ENCODE assay signal across 8 mouse cellular contexts in genomic region chr6:18848051-18848701, GRCm38 (mm10). TPM values are rescaled to one million over a fixed set of nuclear protein-coding genes. Genes with fewer than 3 reads are reported as not detected.
A peak's percentile ranks its signal among the peaks of the same experiment; 100 is the strongest.
DNase-seq lines count a peak whose midpoint lies in the region; ATAC-seq lines count a peak whose summit lies in the region.

Gene Lsm8 (plus strand): TSS chr6:18848579.

- DNase-seq in R1 (ENCODE audit: low read depth, low spot score), result peak; percentile 95
- peak; percentile 95 to 96 for DNase-seq in cerebellum, postnatal 25 days
- peak; percentile 91 to 95 for DNase-seq in frontal cortex, postnatal 25 days (ENCODE audit: low spot score in 2 of 2)
- DNase-seq in hindbrain, embryonic 14.5 days (ENCODE audit: low spot score), result peak; percentile 97
- peak; percentile 96 to 97 for DNase-seq in layer of hippocampus, postnatal 36 days
- peak; percentile 97 for DNase-seq in lung, postnatal 36 days
- peak; percentile 98 for DNase-seq in retina, postnatal 1 day
- DNase-seq in urinary bladder, adult 18-20 months (ENCODE audit: low spot score in 2 of 2), result peak; percentile 87 to 97

- peak; percentile 100 for ATAC-seq in hindbrain, embryonic 14.5 days (ENCODE audit: low FRiP score)

- H3K9ac ChIP-seq in hindbrain, embryonic 14.5 days, result peak within 1 kb of the TSS; percentile 97

- H3K27ac ChIP-seq in hindbrain, embryonic 14.5 days, result peak within 1 kb of the TSS; percentile 95

- H3K9me3 ChIP-seq in hindbrain, embryonic 14.5 days (ENCODE audit: control insufficient read depth, low read length), result no peaks in the 10 kb centered on the region

- H3K4me3 ChIP-seq in hindbrain, embryonic 14.5 days (replicated peaks; ENCODE audit: low read length), result peak within 1 kb of the TSS; percentile 90

- H3K4me2 ChIP-seq in hindbrain, embryonic 14.5 days (replicated peaks), result peak within 1 kb of the TSS; percentile 76

- H3K36me3 ChIP-seq in hindbrain, embryonic 14.5 days (replicated peaks; ENCODE audit: control insufficient read depth, insufficient read depth), result peaks cover 19% of the 10 kb centered on the region

- WGBS in hindbrain, embryonic 14.5 days, result under 1% methylated on average over 37 of the region's 37 CpGs

- H3K4me1 ChIP-seq in hindbrain, embryonic 14.5 days (replicated peaks; ENCODE audit: control insufficient read depth, insufficient read depth, low read length), result peaks cover 13% of the 10 kb centered on the region

- H3K27me3 ChIP-seq in hindbrain, embryonic 14.5 days (ENCODE audit: control insufficient read depth, insufficient read depth, low read length), result no peaks in the 10 kb centered on the region

RNA-seq across cellular contexts. Expression of gene Lsm8, which starts in this region (rescaled TPM):
- polyA plus RNA-seq in hindbrain, embryonic 14.5 days (2014; fragmentation: Nextera tagmentation; extraction: Ambion mirVana), result 87.9 and 95.1 TPM in 2 replicates
- total RNA-seq in layer of hippocampus, postnatal 36 days (2021), result 10 to 100 TPM; 44.9 to 49.8 TPM

Comparison
In these comparisons a context has a peak if more than half of its experiments do, and no peak if none do; other contexts are left out.
1. Peak in every context shown above with its lines: DNase-seq, ATAC-seq, H3K4me3 ChIP-seq and H3K27ac ChIP-seq.